ENCODE assay signal across 22 mouse cellular contexts in genomic region chr14:25639120-25639758, GRCm38 (mm10). TPM values are rescaled to one million over a fixed set of nuclear protein-coding genes. Genes with fewer than 3 reads are reported as not detected.
DNase-seq lines count a peak whose midpoint lies in the region; ATAC-seq and TF ChIP-seq lines count a peak whose summit lies in the region.
"Had no signal": no experiment of that assay in that cellular context is flagged by ENCODE, and none has a peak within 500 bp of the region (broad histone marks: within the 10 kb centered on the region; RNA-seq: fewer than 3 reads in every experiment).

No protein-coding gene starts in this region.

- no peaks in the 10 kb centered on the region for H3K27me3 ChIP-seq in heart, embryonic 11.5 days (ENCODE audit: control insufficient read depth, insufficient read depth, low read length)
- no peaks in the 10 kb centered on the region for H3K27me3 ChIP-seq in liver, adult 2 months (ENCODE audit: control insufficient read depth, insufficient read depth, low read length)
- no peaks in the 10 kb centered on the region for H3K27me3 ChIP-seq in liver, embryonic 11.5 days (replicated peaks; ENCODE audit: control insufficient read depth, insufficient read depth, low read length)
- no peaks in the 10 kb centered on the region for H3K27me3 ChIP-seq in heart, embryonic 16.5 days (ENCODE audit: control insufficient read depth, insufficient read depth, low read length)
- H3K27me3 ChIP-seq: embryonic facial prominence, embryonic 12.5 days; limb, embryonic 13.5 days; Patski had no signal

- H3K9me3 ChIP-seq in heart, embryonic 11.5 days (replicated peaks; ENCODE audit: control insufficient read depth, low read length): no peaks in the 10 kb centered on the region
- no peaks in the 10 kb centered on the region for H3K9me3 ChIP-seq in liver, embryonic 11.5 days (ENCODE audit: control insufficient read depth, low read length)
- H3K9me3 ChIP-seq in heart, embryonic 16.5 days (replicated peaks; ENCODE audit: control insufficient read depth, low read length): no peaks in the 10 kb centered on the region
- H3K9me3 ChIP-seq: embryonic facial prominence, embryonic 12.5 days; limb, embryonic 13.5 days had no signal

- no peak for TF ChIP-seq CTCF in liver, adult 2 months (IDR thresholded peaks at IDR 0.05; ENCODE audit: low read depth, low read length)

- no peak overlapping the region for H3K9ac ChIP-seq in heart, embryonic 11.5 days (ENCODE audit: low read depth, low read length)
- H3K9ac ChIP-seq in liver, adult 2 months (ENCODE audit: low read depth, low read length): no peak overlapping the region
- no peak overlapping the region for H3K9ac ChIP-seq in liver, embryonic 11.5 days (ENCODE audit: low read depth, low read length)
- no peak overlapping the region for H3K9ac ChIP-seq in heart, embryonic 16.5 days (ENCODE audit: low read length)
- H3K9ac ChIP-seq: embryonic facial prominence, embryonic 12.5 days; forebrain, postnatal 0 days; limb, embryonic 13.5 days had no signal

- H3K4me3 ChIP-seq in heart, embryonic 11.5 days (ENCODE audit: low read depth, low read length): no peak overlapping the region
- H3K4me3 ChIP-seq in liver, adult 2 months (ENCODE audit: insufficient read depth, low read depth, low read length): no peak overlapping the region
- no peak overlapping the region for H3K4me3 ChIP-seq in liver, embryonic 11.5 days (ENCODE audit: low read depth, low read length)
- no peak overlapping the region for H3K4me3 ChIP-seq in heart, embryonic 16.5 days (ENCODE audit: low read length)
- H3K4me3 ChIP-seq: embryonic facial prominence, embryonic 12.5 days; limb, embryonic 13.5 days had no signal

- WGBS in heart, embryonic 11.5 days (ENCODE audit: insufficient replicate concordance): 63% methylated on average over 11 of the region's 11 CpGs
- whole genome bisulfite sequencing in liver, adult 2 months: 72% methylated on average over 11 of the region's 11 CpGs
- WGBS in liver, embryonic 11.5 days: 67% methylated on average over 11 of the region's 11 CpGs
- 70% methylated on average over 11 of the region's 11 CpGs for WGBS in heart, embryonic 16.5 days

- H3K27ac ChIP-seq in heart, embryonic 11.5 days (ENCODE audit: low read depth, low read length): peak overlapping the region; percentile 89
- peak overlapping the region; percentile 2; the same call in 1 of the 2 replicates for H3K27ac ChIP-seq in liver, adult 2 months (replicated peaks; ENCODE audit: insufficient read depth, low read depth, low read length)
- no peak overlapping the region for H3K27ac ChIP-seq in liver, embryonic 11.5 days (ENCODE audit: low read depth, low read length)
- H3K27ac ChIP-seq in heart, embryonic 16.5 days (ENCODE audit: low read length): peak overlapping the region; percentile 86; the same call in 1 of the 2 replicates
- H3K27ac ChIP-seq: embryonic facial prominence, embryonic 12.5 days; kidney, postnatal 0 days; limb, embryonic 13.5 days had no signal

- no peak for DNase-seq in heart, postnatal 4 days
- no peak for DNase-seq in liver, adult 2 months (ENCODE audit: extremely low read depth, low read depth, low spot score)
- DNase-seq in liver, embryonic 11.5 days (ENCODE audit: low spot score): no peak
- DNase-seq in retina, postnatal 1 day: peak; percentile 26
- DNase-seq in retina, embryonic 14.5 days (ENCODE audit: low spot score): no peak
- no peak for DNase-seq in layer of hippocampus, postnatal 25 days (ENCODE audit: extremely low spot score in 1 of 2, low spot score in 1 of 2)
- DNase-seq: adrenal gland, postnatal 10 days; cerebellum, postnatal 10 days; forebrain, postnatal 0 days; gastrocnemius, postnatal 36 days; kidney, adult 11 months; lung, postnatal 14 days; right cerebral cortex, postnatal 25 days; thymus, adult 2 months had no signal

- peaks cover 34% of the 10 kb centered on the region for H3K36me3 ChIP-seq in heart, embryonic 11.5 days (ENCODE audit: control insufficient read depth, insufficient read depth, low read length)
- H3K36me3 ChIP-seq in liver, adult 2 months (ENCODE audit: control insufficient read depth, insufficient read depth, low read length): peaks cover 6% of the 10 kb centered on the region; the same call in 1 of the 2 replicates
- H3K36me3 ChIP-seq in liver, embryonic 11.5 days (ENCODE audit: control insufficient read depth, insufficient read depth, low read length): peaks cover 24% of the 10 kb centered on the region
- peaks cover 30% of the 10 kb centered on the region for H3K36me3 ChIP-seq in heart, embryonic 16.5 days (ENCODE audit: control insufficient read depth, insufficient read depth)

- peaks cover 51% of the 10 kb centered on the region for H3K4me1 ChIP-seq in heart, embryonic 11.5 days (ENCODE audit: control insufficient read depth, insufficient read depth, low read length)
- peaks cover 16% of the 10 kb centered on the region for H3K4me1 ChIP-seq in liver, adult 2 months (ENCODE audit: control insufficient read depth, insufficient read depth, low read length)
- peaks cover 21% of the 10 kb centered on the region for H3K4me1 ChIP-seq in liver, embryonic 11.5 days (replicated peaks; ENCODE audit: control insufficient read depth, insufficient read depth, low read length)
- H3K4me1 ChIP-seq in heart, embryonic 16.5 days (ENCODE audit: control insufficient read depth, insufficient read depth, low read length): peaks cover 60% of the 10 kb centered on the region

- no peak overlapping the region for H3K4me2 ChIP-seq in heart, embryonic 11.5 days
- no peak overlapping the region for H3K4me2 ChIP-seq in liver, embryonic 11.5 days
- H3K4me2 ChIP-seq in heart, embryonic 16.5 days (ENCODE audit: low read depth, low read length): no peak overlapping the region
- H3K4me2 ChIP-seq: embryonic facial prominence, embryonic 12.5 days; limb, embryonic 13.5 days had no signal

- no peak for TF ChIP-seq POLR2A in liver, adult 2 months (IDR thresholded peaks at IDR 0.05; ENCODE audit: extremely low read depth, insufficient read depth, low read length)

- no peaks in the 10 kb centered on the region for H3K79me2 ChIP-seq in liver, adult 2 months (ENCODE audit: control insufficient read depth, insufficient read depth, low read length)

- no peak for ATAC-seq in heart, embryonic 11.5 days (replicated peaks; ENCODE audit: insufficient number of reproducible peaks, low FRiP score, low TSS enrichment)
- ATAC-seq in liver, embryonic 11.5 days (replicated peaks; ENCODE audit: low FRiP score): no peak
- ATAC-seq in heart, embryonic 16.5 days (replicated peaks; ENCODE audit: extremely low read depth, insufficient read depth, low FRiP score): no peak
- ATAC-seq: activated CD4-positive, CD25-positive, alpha-beta regulatory T cell, adult 4 months; forebrain, postnatal 0 days; hindbrain, embryonic 16.5 days; Patski had no signal

RNA-seq across cellular contexts. Expression of gene Ppif, which starts 54.7 kb away (rescaled TPM):
- polyA plus RNA-seq in heart, embryonic 11.5 days (2014; fragmentation: Nextera tagmentation; extraction: Ambion mirVana): 92.7 and 99.4 TPM in 2 replicates
- 100 to 1,000 TPM; 188 to 208 TPM for total RNA-seq in heart, postnatal 4 days (2021)
- 19.4 and 31.1 TPM in 2 replicates for total RNA-seq in liver, adult 2 months (2014; rRNA removed)
- polyA plus RNA-seq in liver, adult 2 months (2012; rRNA removed): 76.3 and 80.6 TPM in 2 replicates
- 96.3 and 97.0 TPM in 2 replicates for polyA plus RNA-seq in liver, embryonic 11.5 days (2014; fragmentation: Nextera tagmentation; extraction: Ambion mirVana)
- polyA plus RNA-seq in heart, embryonic 16.5 days (2015; fragmentation: Nextera tagmentation; extraction: Ambion mirVana): 118 and 121 TPM in 2 replicates
- total RNA-seq in layer of hippocampus, postnatal 25 days (2021): 10 to 100 TPM; 26.0 to 27.7 TPM
